Mouse (Mus musculus) CH12F3 (cell line): ENCODE results near the gene Mdfic.

Experiments used
- in situ Hi-C: fragments of 300-500 bp; cut with MboI; formaldehyde crosslinking; loops from 2 replicates; pipeline ENCODE4 v1.14.3; 2020; ENCODE audit warnings: low sequenced_read_pairs

The Mdfic gene

DNA sequence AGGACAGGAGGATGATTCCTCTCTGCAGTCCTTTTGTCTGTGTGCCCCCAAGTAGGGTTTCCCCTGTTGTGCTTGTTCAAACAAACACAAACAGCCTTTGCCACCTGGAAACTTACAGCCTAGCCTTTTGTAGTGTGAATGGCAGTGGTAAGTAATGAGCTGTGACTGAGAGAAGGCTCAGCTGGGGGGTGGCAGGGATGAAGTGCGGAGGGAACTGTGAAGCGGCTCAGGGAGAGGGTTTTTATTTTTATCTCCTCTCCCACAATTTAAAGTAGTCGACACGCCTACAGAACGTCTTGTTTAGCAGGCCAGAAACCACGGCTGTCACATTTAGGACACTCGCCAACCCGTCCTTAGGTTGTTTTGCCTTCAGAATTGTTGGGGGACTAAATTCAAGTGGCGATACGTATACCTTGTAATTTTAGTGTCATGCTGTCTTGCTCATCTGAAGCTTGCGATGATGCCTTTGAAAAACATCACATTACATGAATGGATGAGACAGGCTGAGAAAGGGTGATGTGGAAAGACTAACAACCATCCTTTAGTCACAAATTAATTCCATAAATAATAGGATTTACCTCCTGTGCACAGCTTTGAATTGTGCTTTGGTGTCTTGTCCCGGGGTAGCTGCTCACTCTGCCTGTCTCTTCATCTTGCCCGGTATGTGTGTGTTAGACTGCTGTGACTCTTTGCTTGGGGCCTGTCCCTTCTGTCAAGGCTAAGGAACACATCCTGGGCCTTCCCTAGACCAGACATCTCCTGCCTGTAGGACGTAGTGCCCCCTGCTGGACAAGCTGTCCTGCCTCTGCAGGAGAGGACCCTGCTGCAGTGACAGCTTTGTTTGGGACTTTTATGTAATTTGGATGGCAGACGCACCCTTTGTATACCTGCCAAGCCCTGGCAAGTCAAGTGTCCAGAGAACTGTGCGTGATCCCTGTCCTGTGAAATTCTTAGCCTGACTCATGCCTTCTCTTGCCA, 69.4 kb downstream of the Mdfic start:
- in situ Hi-C loops = no loop called here

DNA sequence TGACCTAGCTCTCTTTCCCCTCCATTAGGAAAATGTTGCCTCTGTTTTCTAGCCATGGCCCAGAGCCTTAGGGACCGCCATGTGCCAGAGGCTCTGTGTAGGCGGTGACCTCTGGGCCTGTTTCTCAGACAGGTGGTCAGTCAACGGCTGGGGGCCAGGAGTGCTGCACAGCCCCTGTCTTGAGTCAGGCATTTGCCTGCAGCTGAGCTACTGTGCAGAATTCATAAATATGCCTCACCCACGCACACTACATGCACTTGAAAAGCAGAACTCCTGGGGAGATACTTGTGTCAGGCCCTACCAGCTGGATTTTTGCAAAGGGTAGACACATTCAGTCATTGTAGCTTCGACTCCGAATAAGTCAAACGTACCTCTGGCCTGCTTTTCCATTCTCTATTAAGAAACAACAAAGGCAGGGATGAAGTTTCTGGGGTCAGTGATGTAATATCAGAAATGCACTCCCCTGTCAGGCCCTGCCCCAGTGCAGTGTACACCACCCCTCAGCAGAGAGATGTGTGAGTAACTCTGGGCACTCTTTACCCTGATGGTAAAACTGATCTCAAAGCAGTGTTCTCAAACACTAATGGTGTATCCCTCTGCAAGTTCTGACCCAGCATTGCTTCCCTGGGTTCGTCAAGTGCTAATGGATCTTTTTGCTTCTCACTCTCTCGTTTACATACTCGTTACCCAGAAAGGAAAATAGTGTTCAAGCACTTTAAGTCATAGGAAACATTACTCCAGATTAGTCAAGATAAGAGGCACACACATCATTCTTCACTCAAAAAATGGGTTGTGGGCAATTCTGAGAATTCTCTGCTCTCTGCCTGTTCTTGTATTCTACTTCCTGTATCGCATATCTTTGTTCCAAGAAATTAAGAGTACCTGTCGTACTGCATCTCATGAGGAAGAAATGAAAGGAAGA, 72.5 kb downstream of the Mdfic start:
- in situ Hi-C loops = no loop called here

DNA sequence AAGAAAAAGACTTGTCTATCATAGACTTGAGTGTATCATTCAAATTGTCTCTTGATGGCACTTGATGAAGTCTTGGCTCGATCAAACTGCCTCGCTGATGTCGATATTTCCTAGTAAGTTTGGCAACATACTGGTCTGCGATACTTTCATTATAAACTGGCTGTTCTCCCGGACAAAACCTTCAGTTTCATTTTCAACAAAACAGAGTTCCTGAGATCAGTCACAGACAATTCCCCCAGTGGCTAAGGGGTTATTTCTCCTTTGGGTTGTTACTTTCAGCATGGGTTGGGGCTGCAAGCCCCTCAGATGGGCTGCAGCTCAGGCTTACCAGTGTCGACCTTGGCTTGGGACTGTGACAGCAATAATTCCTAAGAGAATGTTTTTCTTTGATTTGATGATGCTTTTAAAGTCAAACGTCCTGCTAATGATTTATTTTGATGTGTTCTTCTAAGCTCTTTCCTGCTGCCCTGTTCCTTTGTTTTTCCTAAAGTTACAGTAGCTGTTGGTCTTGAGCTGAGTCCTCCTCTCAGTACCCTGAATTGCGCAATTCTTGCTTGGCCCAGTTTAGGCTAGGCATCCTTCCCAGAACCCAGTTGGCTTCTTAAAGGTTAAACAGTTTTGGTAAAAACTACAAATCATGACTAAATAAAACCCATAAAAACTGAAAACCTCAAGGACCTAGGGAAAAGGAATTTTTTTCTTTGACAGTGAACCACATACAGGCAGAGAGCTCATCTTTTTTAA, 73.3 kb downstream of the Mdfic start:
- in situ Hi-C loops = no loop called here

DNA sequence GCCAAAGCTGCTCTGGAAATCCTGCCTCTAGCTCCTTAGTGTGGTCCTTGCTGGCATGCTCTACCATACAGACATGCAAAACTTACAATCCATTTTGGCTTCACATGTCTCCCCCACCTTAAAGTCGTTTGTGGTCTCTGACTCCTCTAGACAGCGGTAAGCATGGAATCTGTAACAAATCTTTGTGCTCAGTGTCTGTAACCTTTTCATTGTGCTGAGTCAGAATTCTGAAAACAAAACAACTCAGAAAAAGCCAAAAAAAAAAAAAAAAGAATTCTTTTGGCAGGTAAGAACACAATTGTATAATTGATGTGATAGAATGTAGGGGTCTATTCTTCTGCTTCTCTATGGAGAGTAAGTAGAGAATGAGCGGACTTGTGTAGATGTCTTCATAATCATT, 74.3 kb downstream of the Mdfic start:
- in situ Hi-C loops = no loop called here

DNA sequence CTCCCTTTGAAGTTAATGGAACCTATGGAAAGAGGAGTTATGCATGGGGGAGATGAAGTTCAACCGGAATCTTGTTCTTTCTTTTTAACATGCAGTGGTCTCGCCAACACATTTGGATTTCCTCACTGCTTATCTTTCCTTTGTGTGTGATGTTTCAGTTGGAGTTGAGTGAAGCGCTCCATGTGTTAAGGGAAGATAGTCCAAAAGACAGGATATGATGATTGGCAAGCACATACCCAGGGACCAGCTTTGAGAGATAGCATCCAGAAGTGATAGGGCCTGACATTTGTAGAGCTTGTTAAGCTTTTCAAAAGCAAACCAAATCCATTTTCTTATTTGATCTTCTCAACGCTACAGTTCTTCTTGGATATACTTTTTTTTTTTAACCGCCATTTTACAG, 86.9 kb downstream of the Mdfic start:
- in situ Hi-C loops = no loop called here

DNA sequence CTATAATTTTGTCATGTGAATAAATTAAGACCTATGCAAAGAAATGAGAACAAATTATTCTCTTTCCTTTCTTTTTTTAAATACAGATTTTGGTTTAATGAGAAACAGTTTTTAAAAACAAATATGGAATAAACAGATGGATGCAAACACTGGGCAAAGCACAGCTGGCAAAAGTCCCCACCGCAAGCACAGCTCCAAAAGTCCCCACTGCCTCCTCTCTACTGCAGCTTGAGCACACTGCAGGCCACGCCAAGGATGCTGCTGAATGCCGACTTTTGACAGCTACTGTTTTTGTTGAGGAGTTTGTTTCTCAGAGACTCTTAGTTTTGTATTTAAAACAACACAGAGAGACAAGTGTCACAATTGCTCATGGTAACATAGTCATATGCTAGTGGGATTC, 104.8 kb downstream of the Mdfic start:
- in situ Hi-C loops = no loop called here

DNA sequence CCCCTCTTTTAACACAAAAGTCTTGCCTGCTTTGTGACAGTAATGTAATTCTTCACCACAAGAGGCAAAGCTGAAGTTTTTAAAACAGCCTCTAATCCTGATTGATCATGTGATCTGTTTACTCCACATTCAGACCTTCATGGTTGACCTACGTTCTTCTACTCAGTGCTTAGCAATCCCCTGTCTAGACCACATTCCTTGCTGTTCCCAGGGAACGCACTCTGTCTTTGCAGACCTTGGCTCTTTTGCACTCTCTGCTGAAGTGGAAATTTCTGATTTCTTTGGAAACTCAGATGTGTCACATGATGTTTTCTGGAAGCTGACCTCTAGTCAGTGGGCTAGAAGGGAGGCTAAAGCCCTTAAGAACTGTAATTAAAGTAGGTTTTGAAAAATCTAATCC, 109.4 kb downstream of the Mdfic start:
- in situ Hi-C loops = no loop called here

DNA sequence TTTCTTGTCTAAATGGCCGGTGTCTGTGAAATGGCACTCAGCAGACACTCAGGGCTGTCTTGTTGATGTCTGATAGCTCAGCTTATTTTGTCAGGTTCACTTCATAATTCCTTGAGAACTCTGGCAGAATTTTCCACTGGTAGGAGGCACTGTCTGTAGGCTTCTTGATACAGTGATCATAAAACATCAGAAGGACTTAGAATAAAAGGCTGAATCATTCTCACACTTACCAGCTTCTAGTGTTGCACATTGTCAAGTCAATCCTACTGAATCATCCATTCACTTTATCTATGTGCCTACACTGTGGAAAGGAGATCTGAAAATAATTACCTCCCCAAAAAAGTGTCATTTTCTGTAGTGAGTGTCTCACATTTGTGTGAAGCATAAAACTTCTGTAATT, 110.2 kb downstream of the Mdfic start:
- in situ Hi-C loops = no loop called here

DNA sequence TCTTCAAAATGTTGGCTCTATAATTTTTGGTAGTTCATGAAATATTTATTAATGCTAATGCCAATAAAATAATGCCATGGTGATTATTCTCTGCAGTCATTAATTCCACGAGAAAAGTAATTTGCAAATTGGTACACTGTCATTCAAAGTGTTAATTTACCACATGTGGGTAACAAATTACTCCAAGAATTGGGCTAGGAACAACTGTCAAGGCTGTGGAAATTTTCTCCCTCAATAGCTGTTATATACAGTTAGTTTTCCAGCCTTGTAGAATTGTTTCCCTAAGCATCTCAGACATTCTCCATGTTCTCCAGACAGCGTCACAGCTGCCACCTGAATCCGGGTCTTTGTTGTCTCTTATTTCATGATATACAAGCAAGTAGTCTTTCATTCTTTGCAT, 117.2 kb downstream of the Mdfic start:
- in situ Hi-C loops = no loop called here

DNA sequence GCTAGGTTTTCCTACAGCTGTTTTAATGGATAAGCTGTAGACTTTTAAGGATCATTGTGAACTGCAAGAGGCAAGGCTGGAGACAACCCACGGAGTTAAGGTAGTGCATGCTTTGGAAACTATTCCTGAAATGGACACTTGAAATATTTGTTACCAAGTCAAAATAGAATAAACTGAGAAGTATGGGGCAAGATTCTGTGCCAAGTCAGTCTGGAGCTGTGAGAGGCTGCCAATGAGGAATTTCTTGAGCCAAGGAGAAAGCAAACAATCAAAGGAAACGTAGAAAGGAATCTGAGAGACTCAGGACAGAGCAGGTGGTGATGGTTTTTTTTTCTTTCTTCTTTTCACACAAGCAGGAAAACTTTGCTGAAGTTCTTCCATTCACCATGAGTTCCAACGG, 119.4 kb downstream of the Mdfic start:
- in situ Hi-C loops = no loop called here

DNA sequence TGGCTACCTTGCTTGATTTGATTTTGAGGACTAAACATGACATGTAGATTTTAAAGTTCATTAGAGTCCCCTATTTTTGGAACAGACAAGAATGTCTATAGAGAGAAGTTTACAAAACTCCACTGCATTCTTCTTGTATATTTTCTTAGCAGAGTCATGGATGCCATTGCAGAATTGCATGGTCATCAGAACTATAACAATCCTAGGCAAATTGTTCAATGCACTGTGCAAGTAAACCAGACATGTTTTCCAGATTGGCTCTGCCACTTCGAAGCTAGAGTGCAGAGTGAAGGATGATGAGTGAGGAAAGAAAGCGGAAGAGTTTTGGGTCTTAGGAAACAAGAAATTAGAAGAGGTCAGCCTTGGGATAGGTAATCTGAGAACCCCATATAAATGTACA, 120.0 kb downstream of the Mdfic start:
- in situ Hi-C loops = no loop called here

DNA sequence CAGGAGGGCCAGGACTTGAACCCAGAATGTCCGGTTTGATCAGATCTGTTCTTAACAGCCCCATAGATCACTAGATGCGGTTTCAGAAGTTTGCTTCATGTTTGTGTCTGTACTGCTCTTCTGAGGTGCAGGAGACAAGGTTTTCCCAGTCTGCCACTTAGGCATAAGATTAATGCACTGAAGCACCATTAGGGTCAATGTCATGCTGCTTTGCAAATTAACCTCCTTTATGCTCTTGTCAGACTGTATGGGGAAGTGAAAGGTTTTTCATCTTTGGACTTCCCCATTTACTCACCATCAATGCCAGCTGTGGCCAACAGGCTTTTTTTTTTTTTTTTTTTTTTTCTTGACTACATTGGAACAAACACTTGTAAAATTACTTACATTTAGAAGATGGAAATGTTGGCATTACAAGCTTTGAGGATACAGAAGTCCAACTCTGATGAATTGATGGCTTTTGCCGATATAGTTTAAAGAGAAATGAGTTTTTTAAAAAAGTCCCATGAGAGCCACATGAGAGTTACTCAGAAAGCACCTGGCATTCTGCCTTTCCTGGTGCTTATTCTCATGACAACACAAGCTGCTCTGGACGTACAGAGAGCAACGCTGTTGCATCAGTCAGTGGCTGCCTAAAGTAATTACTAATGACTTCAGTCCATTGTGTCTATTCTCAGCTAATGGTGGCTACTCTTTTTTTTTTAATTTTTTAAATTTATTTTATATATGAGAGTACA, 121.2 kb downstream of the Mdfic start:
- in situ Hi-C loops = no loop called here

DNA sequence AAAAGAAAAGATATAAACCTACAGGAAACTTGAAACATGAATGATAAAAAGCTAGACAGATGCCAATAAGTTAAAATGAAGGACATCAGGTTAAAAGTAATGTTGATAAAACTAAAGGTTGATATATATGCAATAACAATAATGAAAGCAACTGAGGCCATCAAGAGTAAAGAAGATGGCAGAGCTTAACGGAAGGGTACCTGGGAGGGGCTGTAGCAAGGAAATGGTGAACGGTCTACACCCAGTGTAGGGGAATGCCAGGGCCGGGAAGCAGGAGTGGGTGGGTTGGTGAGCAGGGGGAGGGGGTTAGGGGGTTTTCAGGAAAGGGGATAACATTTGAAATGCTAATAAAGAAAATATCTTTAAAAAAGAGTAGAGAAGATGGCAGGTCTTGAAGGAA, 122.8 kb downstream of the Mdfic start:
- in situ Hi-C loops = no loop called here

DNA sequence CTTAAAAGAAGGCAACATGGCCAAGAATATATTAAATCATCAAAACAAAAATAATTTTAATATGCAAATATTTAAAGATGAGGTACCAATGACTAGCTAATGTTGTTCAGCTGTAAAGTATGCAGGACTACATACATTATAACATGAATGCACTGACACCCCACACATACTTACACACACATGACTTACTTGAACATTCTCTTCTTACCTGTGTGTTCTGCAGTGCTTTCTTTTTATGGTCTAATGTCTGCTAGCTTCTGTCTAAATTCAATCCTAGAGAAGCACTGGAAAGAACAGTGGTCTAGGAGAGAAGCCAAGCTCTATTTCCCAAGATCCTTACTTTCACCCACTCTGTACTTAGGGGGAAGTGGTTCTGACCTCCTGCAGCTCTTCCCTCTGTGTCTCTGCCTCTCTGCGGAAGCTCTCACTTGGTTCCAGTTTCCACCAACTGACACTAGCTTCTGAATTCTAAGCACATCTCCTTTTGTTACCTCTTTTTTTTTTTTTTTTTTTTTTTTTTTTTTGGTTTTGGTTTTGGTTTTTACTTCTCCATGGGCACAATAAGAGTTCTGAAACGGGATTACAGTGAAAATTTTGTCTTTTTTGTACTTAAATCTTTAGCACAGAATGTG, 125.4 kb downstream of the Mdfic start:
- in situ Hi-C loops = no loop called here
